Mouse (Mus musculus) hindbrain, postnatal 0 days (tissue): ENCODE results near the gene Acsl5. TPM values are rescaled to one million over a fixed set of nuclear protein-coding genes. Genes with fewer than 3 reads are reported as not detected.

Experiments used
- ATAC-seq: fragments of 200-750 bp; cut with Nextera tagmentation; 2 replicates; pipeline ENCODE4 v1.8.0; 2017; ENCODE audit warnings: mild to moderate bottlenecking, moderate TSS enrichment, moderate library complexity
- DNase-seq: peaks from one replicate; pipeline ENCODE4 v3.0.0-alpha.2; 2015; ENCODE audit warnings: low spot score
- H3K27ac ChIP-seq: fragments of 300-500 bp; sonication (generic); 2 replicates; pipeline ENCODE4 v1.5.1; 2014; ENCODE audit warnings: mild to moderate bottlenecking
- H3K27me3 ChIP-seq: fragments of 300-500 bp; sonication (generic); 2 replicates; pipeline ENCODE4 v1.6.1; 2014; ENCODE audit warnings: low read length, mixed read lengths; ENCODE audit not compliant: insufficient read depth
- H3K36me3 ChIP-seq: fragments of 300-500 bp; sonication (generic); 2 replicates; pipeline ENCODE4 v1.6.1; 2014; ENCODE audit warnings: low read length, mixed read lengths; ENCODE audit not compliant: insufficient read depth
- H3K4me1 ChIP-seq: fragments of 300-500 bp; sonication (generic); 2 replicates; pipeline ENCODE4 v1.6.1; 2014; ENCODE audit warnings: antibody characterized with exemption, low read length, mixed read lengths; ENCODE audit not compliant: insufficient read depth
- H3K4me2 ChIP-seq: fragments of 300-500 bp; sonication (generic); 2 replicates; pipeline ENCODE4 v1.6.1; 2014; ENCODE audit warnings: low read depth, mild to moderate bottlenecking, low read length, moderate library complexity, mixed read lengths
- H3K4me3 ChIP-seq: fragments of 300-500 bp; sonication (generic); 2 replicates; pipeline ENCODE4 v1.5.1; 2014; ENCODE audit warnings: low read length
- H3K9ac ChIP-seq: fragments of 300-500 bp; sonication (generic); replicated peaks from 2 replicates; pipeline ENCODE4 v1.6.1; 2014; ENCODE audit warnings: mild to moderate bottlenecking, low read length, moderate library complexity, mixed read lengths
- H3K9me3 ChIP-seq: fragments of 300-500 bp; sonication (generic); 2 replicates; pipeline ENCODE4 v1.6.1; 2016; ENCODE audit warnings: low read length, mixed read lengths
- CTCF ChIP-seq: IDR thresholded peaks from 2 replicates; pipeline ENCODE4 v1.5.1; 2016; ENCODE audit warnings: antibody characterized with exemption, control low read depth, low read depth
- WGBS: fragments of 180-500 bp; shearing (Covaris S2); extraction: QIAGEN DNeasy Blood & Tissue Kit; methylation state at CpG from one replicate; pipeline ENCODE4 v1.1.7; 2014; 5-methylcytosine and 5-hydroxymethylcytosine counted together
- polyA plus RNA-seq: library from polyadenylated mRNA; unstranded; fragments of >200 nt; fragmentation: Nextera tagmentation; extraction: Ambion mirVana; gene quantifications from 2 replicates; pipeline ENCODE4 v1.2.1, GENCODE M21; 2015
- total RNA-seq: library from RNA; depleted of rRNA; stranded (reverse); fragments of >200 nt; gene quantifications from 2 replicates; pipeline ENCODE4 v1.2.3, GENCODE M21; 2014

The Acsl5 gene
- total and polyA plus RNA-seq, 2 experiments from 2014 or later = 13.2 to 15.6 TPM

GRCm38 (mm10) chr19:55335881-55336280 lies 84.1 kb downstream of the Acsl5 start:
- Histone ChIP-seq H3K27ac (no peak overlapping the region), H3K4me3 (no peak overlapping the region), H3K9ac (no peak overlapping the region), H3K4me1 (no peaks in the 10 kb centered on the region), H3K9me3 (no peaks in the 10 kb centered on the region), H3K36me3 (peaks cover under 1% of the 10 kb centered on the region; the same call in 1 of the 2 replicates), H3K4me2 (no peak overlapping the region), H3K27me3 (no peaks in the 10 kb centered on the region)
- 89% methylated on average over 1 of the region's 1 CpGs for WGBS
- TF ChIP-seq CTCF = peak; percentile 71
- ATAC-seq (no peak), DNase-seq (peak; percentile 76)

- Histone ChIP-seq H3K27me3 (no peaks in the 10 kb centered on the region), H3K4me1 (no peaks in the 10 kb centered on the region), H3K36me3 (no peaks in the 10 kb centered on the region), H3K4me2 (no peak overlapping the region), H3K9ac (no peak overlapping the region), H3K27ac (no peak overlapping the region), H3K9me3 (no peaks in the 10 kb centered on the region), H3K4me3 (no peak overlapping the region)
- DNase-seq (no peak), ATAC-seq (no peak)
- TF ChIP-seq CTCF = no peak
- WGBS = 89% methylated on average over 12 of the region's 12 CpGs
These were observed 84.7 kb downstream of the Acsl5 start for GRCm38 (mm10) chr19:55336441-55336840.

GRCm38 (mm10) chr19:55337066-55337465 lies 85.3 kb downstream of the Acsl5 start:
- WGBS = 66% methylated on average over 9 of the region's 9 CpGs

DNA sequence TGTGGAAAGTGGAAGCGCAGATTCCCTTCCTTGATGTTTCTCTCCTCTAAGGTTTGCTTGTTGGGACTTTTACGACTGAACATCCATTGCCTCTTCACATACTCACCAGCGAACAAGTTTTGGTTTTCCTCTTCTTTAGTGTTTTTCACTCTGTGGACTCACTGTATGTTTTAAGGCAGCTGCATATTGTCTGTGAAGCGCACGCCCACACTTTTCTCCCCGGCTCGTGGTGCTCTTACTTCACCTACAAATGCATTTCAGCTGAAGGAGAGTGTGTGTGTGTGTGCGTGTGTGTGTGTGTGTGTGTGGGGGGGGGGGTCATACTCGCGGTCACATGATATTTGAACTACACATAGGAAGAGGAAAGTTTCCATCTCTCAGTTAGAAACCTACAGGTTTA lies 85.9 kb downstream of the Acsl5 start:
- WGBS = 92% methylated on average over 10 of the region's 10 CpGs
- H3K36me3 ChIP-seq = no peaks in the 10 kb centered on the region
- ATAC-seq = no peak

More at GRCm38 (mm10) chr19:55337066-55337465, 85.3 kb downstream of the Acsl5 start:
- H3K36me3 ChIP-seq = no peaks in the 10 kb centered on the region
- no peak overlapping the region for H3K27ac ChIP-seq
- H3K4me1 ChIP-seq = no peaks in the 10 kb centered on the region
- no peak overlapping the region for H3K4me3 ChIP-seq
- no peak for TF ChIP-seq CTCF
- no peaks in the 10 kb centered on the region for H3K9me3 ChIP-seq
- no peak overlapping the region for H3K4me2 ChIP-seq
- DNase-seq (no peak), ATAC-seq (no peak)
- no peak overlapping the region for H3K9ac ChIP-seq
- no peaks in the 10 kb centered on the region for H3K27me3 ChIP-seq

DNA sequence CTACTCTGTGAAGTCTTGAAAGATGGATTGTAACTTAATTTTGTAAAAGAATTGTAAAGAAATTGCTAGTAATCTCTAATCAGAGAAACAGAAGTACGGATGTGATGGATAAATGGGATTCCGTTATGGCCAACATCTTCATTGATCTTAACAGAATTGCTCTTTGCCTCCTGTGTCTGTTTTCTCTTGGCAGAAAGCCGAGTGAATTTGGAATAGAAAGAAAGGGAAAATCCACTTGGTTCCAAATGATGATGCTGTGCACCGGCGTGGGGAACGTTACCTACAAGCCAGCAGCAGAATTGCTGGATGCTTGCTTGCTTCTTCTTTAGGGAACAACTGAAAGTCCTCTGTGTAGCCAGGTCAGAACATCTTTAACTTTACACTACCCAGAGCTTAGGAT lies 88.8 kb downstream of the Acsl5 start:
- Histone ChIP-seq H3K4me3 (no peak overlapping the region), H3K4me2 (no peak overlapping the region), H3K27ac (no peak overlapping the region), H3K27me3 (no peaks in the 10 kb centered on the region), H3K9me3 (no peaks in the 10 kb centered on the region), H3K4me1 (no peaks in the 10 kb centered on the region), H3K36me3 (no peaks in the 10 kb centered on the region), H3K9ac (no peak overlapping the region)
- no peak for TF ChIP-seq CTCF
- 72% methylated on average over 6 of the region's 6 CpGs for whole genome bisulfite sequencing
- ATAC-seq = no peak
- no peak for DNase-seq

More for the DNA sequence above, 85.9 kb downstream of the Acsl5 start:
- TF ChIP-seq CTCF = no peak
- H3K27ac ChIP-seq = no peak overlapping the region
- no peak overlapping the region for H3K4me2 ChIP-seq
- H3K4me1 ChIP-seq = no peaks in the 10 kb centered on the region
- no peaks in the 10 kb centered on the region for H3K27me3 ChIP-seq
- H3K9ac ChIP-seq = no peak overlapping the region
- no peak for DNase-seq
- no peak overlapping the region for H3K4me3 ChIP-seq
- no peaks in the 10 kb centered on the region for H3K9me3 ChIP-seq

GRCm38 (mm10) chr19:55341377-55341776 lies 89.6 kb downstream of the Acsl5 start:
- Histone ChIP-seq H3K9me3 (no peaks in the 10 kb centered on the region), H3K27ac (no peak overlapping the region), H3K27me3 (no peaks in the 10 kb centered on the region), H3K9ac (no peak overlapping the region), H3K36me3 (no peaks in the 10 kb centered on the region), H3K4me3 (no peak overlapping the region), H3K4me2 (no peak overlapping the region), H3K4me1 (no peaks in the 10 kb centered on the region)
- no peak for ATAC-seq
- peak; percentile 57 for DNase-seq
- TF ChIP-seq CTCF = peak; percentile 54
- 67% methylated on average over 3 of the region's 3 CpGs for WGBS

GRCm38 (mm10) chr19:55342423-55342822 lies 90.7 kb downstream of the Acsl5 start:
- DNase-seq (no peak), ATAC-seq (no peak)
- Histone ChIP-seq H3K27me3 (no peaks in the 10 kb centered on the region), H3K9me3 (no peaks in the 10 kb centered on the region), H3K4me3 (no peak overlapping the region), H3K4me1 (no peaks in the 10 kb centered on the region), H3K9ac (no peak overlapping the region), H3K36me3 (no peaks in the 10 kb centered on the region), H3K4me2 (no peak overlapping the region), H3K27ac (no peak overlapping the region)
- TF ChIP-seq CTCF = no peak
- WGBS = 94% methylated on average over 7 of the region's 7 CpGs
